Mouse (Mus musculus): ENCODE data around the gene Scaf8. TPM values are rescaled to one million over a fixed set of nuclear protein-coding genes. Genes with fewer than 3 reads are reported as not detected.
"Not testable (repeated sequence)": the region's sequence is repeated elsewhere in the genome, so short reads cannot be mapped to it uniquely, and the experiment has no call there.

Gene Scaf8
- total and polyA plus RNA-seq, 3 experiments: 14.4 to 24.6 TPM; not detected in 1

DNA sequence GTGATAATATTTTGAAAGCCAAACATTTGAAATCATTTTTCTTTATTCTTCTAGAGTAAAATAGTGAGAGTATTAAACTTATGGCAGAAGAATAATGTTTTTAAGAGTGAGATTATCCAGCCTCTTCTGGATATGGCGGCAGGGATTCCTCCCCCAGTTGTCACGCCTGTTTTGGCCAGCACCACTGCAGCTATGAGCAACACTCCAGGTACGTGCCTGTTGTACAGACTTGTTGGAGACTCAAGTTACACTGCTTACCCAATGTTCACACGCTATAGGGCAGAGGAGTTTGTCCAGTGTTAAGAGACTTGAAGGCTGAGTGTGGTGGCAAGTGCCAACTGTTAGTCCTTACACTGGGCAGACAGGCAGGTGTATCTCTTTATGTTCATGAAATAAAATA lies 48.1 kb downstream of the Scaf8 start:
- DNase-seq (ENCODE audit: low read depth, low spot score): no peak
- no peaks in the 10 kb centered on the region for H3K9me3 ChIP-seq (replicated peaks; ENCODE audit: insufficient read depth, low read length)
- H3K27me3 ChIP-seq (ENCODE audit: control insufficient read depth in 1 of 2, insufficient read depth in 2 of 2, low read length in 2 of 2): no peaks in the 10 kb centered on the region
- no peaks in the 10 kb centered on the region for H3K79me2 ChIP-seq (ENCODE audit: control insufficient read depth, insufficient read depth, low read length, poor library complexity)
- H3K27ac ChIP-seq (ENCODE audit: control insufficient read depth, low read depth, low read length): no peak overlapping the region
- peaks cover 0 to 24% of the 10 kb centered on the region in 2 experiments; a peak in 3 of 4 replicates for H3K36me3 ChIP-seq (ENCODE audit: control insufficient read depth in 1 of 2, insufficient read depth in 2 of 2, low read length in 2 of 2)
- H3K4me3 ChIP-seq (ENCODE audit: control insufficient read depth in 1 of 2, insufficient read depth in 1 of 2, low read depth in 2 of 2, low read length in 2 of 2): no peak overlapping the region
- H3K4me1 ChIP-seq (ENCODE audit: control insufficient read depth in 1 of 2, insufficient read depth in 2 of 2, low read length in 2 of 2): no peaks in the 10 kb centered on the region
- H3K9ac ChIP-seq (ENCODE audit: control insufficient read depth, low read depth, low read length, poor library complexity, severe bottlenecking): no peak overlapping the region
- no peak for TF ChIP-seq ELF1 (IDR thresholded peaks at IDR 0.05; ENCODE audit: low read depth, low read length)
- no peak for TF ChIP-seq CHD1 (IDR thresholded peaks at IDR 0.05; ENCODE audit: low read depth, low read length)
- no peak for TF ChIP-seq ZC3H11A (IDR thresholded peaks at IDR 0.05; ENCODE audit: low read depth, low read length)
- no peak for TF ChIP-seq MAX (IDR thresholded peaks at IDR 0.05; ENCODE audit: low read length)
- no peak for TF ChIP-seq CTCF (IDR thresholded peaks at IDR 0.05 in 2 of 3, conservative IDR thresholded peaks at IDR 0.05 in 1 of 3; ENCODE audit: control insufficient read depth in 1 of 3, insufficient read depth in 1 of 3, low read depth in 2 of 3, low read length in 3 of 3, poor library complexity in 1 of 3, severe bottlenecking in 1 of 3)
- no peak for TF ChIP-seq POLR2AphosphoS2 (IDR thresholded peaks at IDR 0.05; ENCODE audit: low read length)
- no peak for TF ChIP-seq RCOR1 (IDR thresholded peaks at IDR 0.05; ENCODE audit: low read depth, low read length)
- no peak for TF ChIP-seq MYB (IDR thresholded peaks at IDR 0.05; ENCODE audit: low read depth, low read length)
- TF ChIP-seq JUND (IDR thresholded peaks at IDR 0.05; ENCODE audit: low read depth, low read length): no peak
- TF ChIP-seq SMC3 (IDR thresholded peaks at IDR 0.05; ENCODE audit: low read depth, low read length): no peak
- no peak for TF ChIP-seq HCFC1 (IDR thresholded peaks at IDR 0.05; ENCODE audit: low read depth, low read length)
- no peak for TF ChIP-seq MYC (IDR thresholded peaks at IDR 0.05; ENCODE audit: low read depth, low read length)
- no peak for TF ChIP-seq USF2 (IDR thresholded peaks at IDR 0.05; ENCODE audit: borderline replicate concordance in 1 of 2, insufficient read depth in 1 of 2, low read depth in 1 of 2, low read length in 2 of 2)

DNA sequence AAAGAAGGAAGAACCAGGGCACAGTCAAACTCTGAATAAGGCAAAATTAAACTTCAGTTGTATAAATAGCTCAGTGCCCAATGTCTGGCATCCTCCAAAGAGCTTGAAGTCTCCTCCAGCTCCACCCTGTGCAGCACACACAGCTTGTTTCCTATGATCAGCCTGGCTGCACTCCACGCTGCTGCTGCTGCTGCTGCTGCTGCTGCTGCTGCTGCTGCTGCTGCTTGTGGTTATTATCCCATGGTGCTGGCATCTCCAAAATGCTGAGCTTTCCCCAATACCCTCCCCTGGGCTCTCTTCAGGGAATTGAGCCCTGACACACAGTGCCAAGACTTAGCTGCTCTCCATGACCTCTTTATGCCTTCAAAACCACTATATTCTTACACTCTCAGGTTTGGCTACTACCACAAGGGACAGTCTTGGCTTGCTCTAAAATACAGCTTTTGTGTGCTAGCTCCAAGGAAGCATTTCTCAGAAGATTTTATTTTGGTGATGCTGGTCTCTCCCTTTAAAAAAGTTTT lies 65.7 kb downstream of the Scaf8 start:
- H3K79me2 ChIP-seq (ENCODE audit: control insufficient read depth, insufficient read depth, low read length, poor library complexity); H3K9ac ChIP-seq (ENCODE audit: control insufficient read depth, low read depth, low read length, poor library complexity, severe bottlenecking); H3K36me3 ChIP-seq (ENCODE audit: control insufficient read depth in 1 of 2, insufficient read depth in 2 of 2, low read length in 2 of 2); H3K27me3 ChIP-seq (ENCODE audit: control insufficient read depth in 1 of 2, insufficient read depth in 2 of 2, low read length in 2 of 2); H3K27ac ChIP-seq (ENCODE audit: control insufficient read depth, low read depth, low read length); H3K4me3 ChIP-seq (ENCODE audit: control insufficient read depth in 1 of 2, insufficient read depth in 1 of 2, low read depth in 2 of 2, low read length in 2 of 2); H3K9me3 ChIP-seq (replicated peaks; ENCODE audit: insufficient read depth, low read length); DNase-seq (ENCODE audit: low read depth, low spot score); H3K4me1 ChIP-seq (ENCODE audit: control insufficient read depth in 1 of 2, insufficient read depth in 2 of 2, low read length in 2 of 2): not testable (repeated sequence)

DNA sequence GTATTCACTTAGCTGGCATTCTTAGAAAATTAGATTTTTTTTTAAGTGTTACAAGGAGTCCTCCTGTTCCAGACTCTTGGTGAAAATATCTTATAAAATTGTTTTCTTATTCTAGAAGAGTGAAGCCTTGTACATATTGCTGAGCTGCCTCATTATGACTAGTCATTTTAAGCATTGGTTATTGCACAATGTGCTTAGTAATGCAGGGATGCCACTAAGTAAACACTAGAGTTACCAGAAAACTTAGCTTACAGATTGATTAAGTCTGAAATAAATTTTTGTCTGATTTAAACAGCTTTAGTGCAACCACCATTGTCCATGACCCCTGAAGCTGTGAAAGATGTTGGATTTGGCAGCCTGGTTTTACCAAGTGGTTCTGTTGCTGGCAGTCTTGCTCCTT lies 80.7 kb downstream of the Scaf8 start:
- H3K4me1 ChIP-seq (ENCODE audit: control insufficient read depth in 1 of 2, insufficient read depth in 2 of 2, low read length in 2 of 2); H3K9ac ChIP-seq (ENCODE audit: control insufficient read depth, low read depth, low read length, poor library complexity, severe bottlenecking): not testable (repeated sequence)
- H3K36me3 ChIP-seq (ENCODE audit: control insufficient read depth in 1 of 2, insufficient read depth in 2 of 2, low read length in 2 of 2): peaks cover 0 to 15% of the 10 kb centered on the region in 2 experiments; a peak in 2 of 4 replicates

More for the DNA sequence above, 80.7 kb downstream of the Scaf8 start:
- not testable (repeated sequence) for H3K79me2 ChIP-seq (ENCODE audit: control insufficient read depth, insufficient read depth, low read length, poor library complexity); H3K4me3 ChIP-seq (ENCODE audit: control insufficient read depth in 1 of 2, insufficient read depth in 1 of 2, low read depth in 2 of 2, low read length in 2 of 2); H3K27me3 ChIP-seq (ENCODE audit: control insufficient read depth in 1 of 2, insufficient read depth in 2 of 2, low read length in 2 of 2); DNase-seq (ENCODE audit: low read depth, low spot score); H3K9me3 ChIP-seq (replicated peaks; ENCODE audit: insufficient read depth, low read length); H3K27ac ChIP-seq (ENCODE audit: control insufficient read depth, low read depth, low read length)
